8 mouse cellular contexts compared by ENCODE assay signal in genomic region chr1:180904815-180905080, GRCm38 (mm10). TPM values are rescaled to one million over a fixed set of nuclear protein-coding genes. Genes with fewer than 3 reads are reported as not detected.
DNase-seq lines count a peak whose midpoint lies in the region; ATAC-seq and TF ChIP-seq lines count a peak whose summit lies in the region.

No protein-coding gene starts in this region.

- H3K4me3 ChIP-seq in cerebellum, adult 2 months (replicated peaks; ENCODE audit: insufficient read depth, low read depth, low read length), result peak overlapping the region; percentile 87
- H3K4me3 ChIP-seq in testis, adult 2 months (ENCODE audit: control insufficient read depth, low read depth, low read length), result peak overlapping the region; percentile 89
- peak overlapping the region; percentile 94 for H3K4me3 ChIP-seq in liver, embryonic 13.5 days (replicated peaks)
- H3K4me3 ChIP-seq in stomach, postnatal 0 days (ENCODE audit: low read depth, low read length), result peak overlapping the region; percentile 68

- no peak for DNase-seq in cerebellum, adult 2 months
- no peak for DNase-seq in testis, postnatal 10 days (ENCODE audit: low spot score)
- no peak for DNase-seq in liver, embryonic 13.5 days
- DNase-seq in stomach, postnatal 0 days (ENCODE audit: low spot score), result no peak
- DNase-seq in adrenal gland, postnatal 25 days, result no peak
- no peak for DNase-seq in thymus, postnatal 25 days

- H3K36me3 ChIP-seq in testis, adult 2 months (ENCODE audit: control insufficient read depth, insufficient read depth, low read length), result no peaks in the 10 kb centered on the region
- peaks cover 41% of the 10 kb centered on the region for H3K36me3 ChIP-seq in liver, embryonic 13.5 days
- H3K36me3 ChIP-seq in stomach, postnatal 0 days (ENCODE audit: control insufficient read depth, insufficient read depth, low read length), result peaks cover 11% of the 10 kb centered on the region; the same call in 1 of the 2 replicates

- H3K4me2 ChIP-seq in liver, embryonic 13.5 days, result peak overlapping the region; percentile 79
- H3K4me2 ChIP-seq in stomach, postnatal 0 days (replicated peaks; ENCODE audit: low read depth), result peak overlapping the region; percentile 86

- H3K27ac ChIP-seq in cerebellum, adult 2 months (ENCODE audit: insufficient read depth, low read length), result no peak overlapping the region
- peak overlapping the region; percentile 59; the same call in 1 of the 2 replicates for H3K27ac ChIP-seq in testis, adult 2 months (ENCODE audit: control insufficient read depth, insufficient read depth, low read depth, low read length)
- peak overlapping the region; percentile 99 for H3K27ac ChIP-seq in liver, embryonic 13.5 days
- peak overlapping the region; percentile 86 for H3K27ac ChIP-seq in stomach, postnatal 0 days (replicated peaks)

- no peaks in the 10 kb centered on the region for H3K9me3 ChIP-seq in liver, embryonic 13.5 days (replicated peaks)
- H3K9me3 ChIP-seq in stomach, postnatal 0 days (ENCODE audit: control insufficient read depth, low read length), result no peaks in the 10 kb centered on the region

- no peak for TF ChIP-seq EP300 in stomach, postnatal 0 days (optimal IDR thresholded peaks at IDR 0.05)

- TF ChIP-seq POLR2A in cerebellum, adult 2 months (IDR thresholded peaks at IDR 0.05; ENCODE audit: borderline replicate concordance, insufficient read depth, low read length), result no peak
- no peak for TF ChIP-seq POLR2A in testis, adult 2 months (IDR thresholded peaks at IDR 0.05; ENCODE audit: control insufficient read depth, low read depth, low read length)

- peak overlapping the region; percentile 97 for H3K9ac ChIP-seq in liver, embryonic 13.5 days
- H3K9ac ChIP-seq in stomach, postnatal 0 days (ENCODE audit: low read length), result peak overlapping the region; percentile 78

- ATAC-seq in cerebellum, adult (ENCODE audit: insufficient number of reproducible peaks, low FRiP score, low TSS enrichment), result no peak
- no peak for ATAC-seq in liver, embryonic 13.5 days (ENCODE audit: low read depth)
- no peak for ATAC-seq in stomach, postnatal 0 days (ENCODE audit: low FRiP score, low TSS enrichment)

- no peak for TF ChIP-seq CTCF in cerebellum, adult 2 months (IDR thresholded peaks at IDR 0.05; ENCODE audit: borderline replicate concordance, insufficient read depth, low read depth, low read length)
- TF ChIP-seq CTCF in testis, adult 2 months (IDR thresholded peaks at IDR 0.05; ENCODE audit: control insufficient read depth, insufficient read depth, insufficient replicate concordance, low read depth, low read length), result no peak
- no peak for TF ChIP-seq CTCF in stomach, postnatal 0 days (IDR thresholded peaks at IDR 0.05; ENCODE audit: low read depth)

- no peaks in the 10 kb centered on the region for H3K27me3 ChIP-seq in cerebellum, adult 2 months (ENCODE audit: control insufficient read depth, insufficient read depth, low read length)
- no peaks in the 10 kb centered on the region for H3K27me3 ChIP-seq in testis, adult 2 months (ENCODE audit: control insufficient read depth, insufficient read depth, low read length)
- no peaks in the 10 kb centered on the region for H3K27me3 ChIP-seq in liver, embryonic 13.5 days
- H3K27me3 ChIP-seq in stomach, postnatal 0 days (ENCODE audit: control insufficient read depth, insufficient read depth, low read length), result no peaks in the 10 kb centered on the region

- under 1% methylated on average over 5 of the region's 5 CpGs for WGBS in cerebellum, adult 2 months
- WGBS in liver, embryonic 13.5 days (ENCODE audit: insufficient replicate concordance), result 2% methylated on average over 5 of the region's 5 CpGs
- WGBS in stomach, postnatal 0 days, result 2% methylated on average over 5 of the region's 5 CpGs

- peaks cover 11% of the 10 kb centered on the region; the same call in 1 of the 2 replicates for H3K4me1 ChIP-seq in cerebellum, adult 2 months (ENCODE audit: control insufficient read depth, insufficient read depth, low read length)
- peaks cover 14% of the 10 kb centered on the region for H3K4me1 ChIP-seq in testis, adult 2 months (ENCODE audit: control insufficient read depth, insufficient read depth, low read length)
- H3K4me1 ChIP-seq in liver, embryonic 13.5 days (replicated peaks), result peaks cover 69% of the 10 kb centered on the region
- H3K4me1 ChIP-seq in stomach, postnatal 0 days (replicated peaks; ENCODE audit: control insufficient read depth, insufficient read depth), result 0 out of 2 replicates have a peak, but pooled peaks cover 3% of the 10 kb centered on the region

RNA-seq across cellular contexts. Expression of gene Pycr2, which starts 0.7 kb away (rescaled TPM):
- 40.2 and 46.8 TPM in 2 replicates for polyA plus RNA-seq in cerebellum, adult 2 months (2012; rRNA removed)
- polyA plus RNA-seq in testis, adult 2 months (2012; rRNA removed), result 8.6 and 9.7 TPM in 2 replicates
- 122 and 128 TPM in 2 replicates for polyA plus RNA-seq in liver, embryonic 13.5 days (2015; fragmentation: Nextera tagmentation; extraction: Ambion mirVana)
- 62.6 and 63.7 TPM in 2 replicates for polyA plus RNA-seq in stomach, postnatal 0 days (2015; fragmentation: Nextera tagmentation; extraction: Ambion mirVana)
- 35.0 and 46.2 TPM in 2 replicates for total RNA-seq in adrenal gland, postnatal 25 days (2021)

RNA-seq across cellular contexts. Expression of gene Lefty2, which starts 11.8 kb away (rescaled TPM):
- 0.18 TPM in 1 of 2 replicates, not detected in the other for polyA plus RNA-seq in cerebellum, adult 2 months (2012; rRNA removed)
- 0.17 and 0.18 TPM in 2 replicates for polyA plus RNA-seq in testis, adult 2 months (2012; rRNA removed)
- not detected in 2 replicates for polyA plus RNA-seq in liver, embryonic 13.5 days (2015; fragmentation: Nextera tagmentation; extraction: Ambion mirVana)
- polyA plus RNA-seq in stomach, postnatal 0 days (2015; fragmentation: Nextera tagmentation; extraction: Ambion mirVana), result 0.13 and 0.15 TPM in 2 replicates
- 0.38 and 0.73 TPM in 2 replicates for total RNA-seq in adrenal gland, postnatal 25 days (2021)

RNA-seq across cellular contexts. Expression of gene Lefty1, which starts 30.1 kb away (rescaled TPM):
- 3.6 and 3.7 TPM in 2 replicates for polyA plus RNA-seq in cerebellum, adult 2 months (2012; rRNA removed)
- 1.5 and 2.0 TPM in 2 replicates for polyA plus RNA-seq in testis, adult 2 months (2012; rRNA removed)
- polyA plus RNA-seq in liver, embryonic 13.5 days (2015; fragmentation: Nextera tagmentation; extraction: Ambion mirVana), result 6.0 and 6.5 TPM in 2 replicates
- polyA plus RNA-seq in stomach, postnatal 0 days (2015; fragmentation: Nextera tagmentation; extraction: Ambion mirVana), result 6.1 TPM in 2 replicates
- 6.1 and 9.5 TPM in 2 replicates for total RNA-seq in adrenal gland, postnatal 25 days (2021)

RNA-seq across cellular contexts. Expression of gene Tmem63a, which starts 37.4 kb away (rescaled TPM):
- 87.8 and 117 TPM in 2 replicates for polyA plus RNA-seq in cerebellum, adult 2 months (2012; rRNA removed)
- polyA plus RNA-seq in testis, adult 2 months (2012; rRNA removed), result 3.6 and 3.7 TPM in 2 replicates
- 5.2 and 7.5 TPM in 2 replicates for polyA plus RNA-seq in liver, embryonic 13.5 days (2015; fragmentation: Nextera tagmentation; extraction: Ambion mirVana)
- 35.2 and 36.7 TPM in 2 replicates for polyA plus RNA-seq in stomach, postnatal 0 days (2015; fragmentation: Nextera tagmentation; extraction: Ambion mirVana)
- 77.2 and 92.4 TPM in 2 replicates for total RNA-seq in adrenal gland, postnatal 25 days (2021)

RNA-seq across cellular contexts. Expression of gene Sde2, which starts 53.8 kb away (rescaled TPM):
- polyA plus RNA-seq in cerebellum, adult 2 months (2012; rRNA removed), result 16.8 and 17.7 TPM in 2 replicates
- polyA plus RNA-seq in testis, adult 2 months (2012; rRNA removed), result 9.1 and 11.1 TPM in 2 replicates
- polyA plus RNA-seq in liver, embryonic 13.5 days (2015; fragmentation: Nextera tagmentation; extraction: Ambion mirVana), result 25.1 and 29.7 TPM in 2 replicates
- 18.8 and 20.0 TPM in 2 replicates for polyA plus RNA-seq in stomach, postnatal 0 days (2015; fragmentation: Nextera tagmentation; extraction: Ambion mirVana)
- total RNA-seq in adrenal gland, postnatal 25 days (2021), result 21.7 and 26.0 TPM in 2 replicates
